Mouse (Mus musculus): ENCODE measurements around the gene Stxbp3. TPM values are rescaled to one million over a fixed set of nuclear protein-coding genes. Genes with fewer than 3 reads are reported as not detected.

Stxbp3 gene
- total and polyA plus RNA-seq, 3 experiments: 15.9 to 32.2 TPM; not detected in 1

GRCm38 (mm10) chr3:108798375-108798774, 42.0 kb downstream of the Stxbp3 start:
- Histone ChIP-seq H3K79me2 (ENCODE audit: control insufficient read depth, insufficient read depth, low read length, poor library complexity) (no peaks in the 10 kb centered on the region), H3K9me3 (replicated peaks; ENCODE audit: insufficient read depth, low read length) (no peaks in the 10 kb centered on the region), H3K27ac (ENCODE audit: control insufficient read depth, low read depth, low read length) (no peak overlapping the region), H3K36me3 (ENCODE audit: control insufficient read depth in 1 of 2, insufficient read depth in 2 of 2, low read length in 2 of 2) (peaks cover 0 to 13% of the 10 kb centered on the region in 2 experiments; a peak in 3 of 4 replicates), H3K4me1 (ENCODE audit: control insufficient read depth in 1 of 2, insufficient read depth in 2 of 2, low read length in 2 of 2) (no peaks in the 10 kb centered on the region), H3K27me3 (ENCODE audit: control insufficient read depth in 1 of 2, insufficient read depth in 2 of 2, low read length in 2 of 2) (no peaks in the 10 kb centered on the region), H3K9ac (ENCODE audit: control insufficient read depth, low read depth, low read length, poor library complexity, severe bottlenecking) (no peak overlapping the region), H3K4me3 (ENCODE audit: control insufficient read depth in 1 of 2, insufficient read depth in 1 of 2, low read depth in 2 of 2, low read length in 2 of 2) (no peak overlapping the region)
- peak; percentile 15 for DNase-seq (ENCODE audit: low read depth, low spot score)
- TF ChIP-seq BHLHE40 (IDR thresholded peaks at IDR 0.05; ENCODE audit: borderline replicate concordance, low read depth, low read length) (no peak), SMC3 (IDR thresholded peaks at IDR 0.05; ENCODE audit: low read depth, low read length) (peak; percentile 41), ZKSCAN1 (IDR thresholded peaks at IDR 0.05; ENCODE audit: low read depth, low read length) (no peak), ZC3H11A (IDR thresholded peaks at IDR 0.05; ENCODE audit: low read depth, low read length) (0 out of 2 replicates have a peak, but pooled peaks have one; percentile 9), NELFE (IDR thresholded peaks at IDR 0.05; ENCODE audit: low read depth, low read length) (no peak), RAD21 (IDR thresholded peaks at IDR 0.05; ENCODE audit: low read depth, low read length) (peak; percentile 27), MAX (IDR thresholded peaks at IDR 0.05; ENCODE audit: low read length) (no peak), TBP (IDR thresholded peaks at IDR 0.05; ENCODE audit: low read depth, low read length) (no peak), RCOR1 (IDR thresholded peaks at IDR 0.05; ENCODE audit: low read depth, low read length) (no peak), CTCF (IDR thresholded peaks at IDR 0.05 in 2 of 3, conservative IDR thresholded peaks at IDR 0.05 in 1 of 3; ENCODE audit: control insufficient read depth in 1 of 3, insufficient read depth in 1 of 3, low read depth in 2 of 3, low read length in 3 of 3, poor library complexity in 1 of 3, severe bottlenecking in 1 of 3) (peak in 2 of 3 experiments; percentile 11 to 47; a peak in 3 of 6 replicates), HCFC1 (IDR thresholded peaks at IDR 0.05; ENCODE audit: low read depth, low read length) (no peak), MXI1 (IDR thresholded peaks at IDR 0.05; ENCODE audit: low read depth, low read length) (no peak), MYC (IDR thresholded peaks at IDR 0.05; ENCODE audit: low read depth, low read length) (peak; percentile 41; the same call in 1 of the 2 replicates)

- TF ChIP-seq ZC3H11A (IDR thresholded peaks at IDR 0.05; ENCODE audit: low read depth, low read length) (no peak), ETS1 (IDR thresholded peaks at IDR 0.05; ENCODE audit: low read depth, low read length) (no peak), EP300 (IDR thresholded peaks at IDR 0.05; ENCODE audit: low read depth in 1 of 2, low read length in 2 of 2) (no peak), POLR2AphosphoS5 (IDR thresholded peaks at IDR 0.05; ENCODE audit: borderline replicate concordance, low read depth, low read length) (no peak), USF1 (IDR thresholded peaks at IDR 0.05; ENCODE audit: low read depth, low read length) (no peak), CHD1 (IDR thresholded peaks at IDR 0.05; ENCODE audit: low read depth, low read length) (no peak), MYB (IDR thresholded peaks at IDR 0.05; ENCODE audit: low read depth, low read length) (no peak), ZKSCAN1 (IDR thresholded peaks at IDR 0.05; ENCODE audit: low read depth, low read length) (no peak), MAX (IDR thresholded peaks at IDR 0.05; ENCODE audit: low read length) (no peak), HCFC1 (IDR thresholded peaks at IDR 0.05; ENCODE audit: low read depth, low read length) (no peak), USF2 (IDR thresholded peaks at IDR 0.05; ENCODE audit: borderline replicate concordance in 1 of 2, insufficient read depth in 1 of 2, low read depth in 1 of 2, low read length in 2 of 2) (no peak), CTCF (IDR thresholded peaks at IDR 0.05 in 2 of 3, conservative IDR thresholded peaks at IDR 0.05 in 1 of 3; ENCODE audit: control insufficient read depth in 1 of 3, insufficient read depth in 1 of 3, low read depth in 2 of 3, low read length in 3 of 3, poor library complexity in 1 of 3, severe bottlenecking in 1 of 3) (no peak), RCOR1 (IDR thresholded peaks at IDR 0.05; ENCODE audit: low read depth, low read length) (no peak)
- peak; percentile 9 for DNase-seq (ENCODE audit: low read depth, low spot score)
- Histone ChIP-seq H3K9ac (ENCODE audit: control insufficient read depth, low read depth, low read length, poor library complexity, severe bottlenecking) (no peak overlapping the region), H3K9me3 (replicated peaks; ENCODE audit: insufficient read depth, low read length) (no peaks in the 10 kb centered on the region), H3K4me3 (ENCODE audit: control insufficient read depth in 1 of 2, insufficient read depth in 1 of 2, low read depth in 2 of 2, low read length in 2 of 2) (no peak overlapping the region), H3K79me2 (ENCODE audit: control insufficient read depth, insufficient read depth, low read length, poor library complexity) (no peaks in the 10 kb centered on the region), H3K27ac (ENCODE audit: control insufficient read depth, low read depth, low read length) (no peak overlapping the region), H3K36me3 (ENCODE audit: control insufficient read depth in 1 of 2, insufficient read depth in 2 of 2, low read length in 2 of 2) (peaks cover 0 to 13% of the 10 kb centered on the region in 2 experiments; a peak in 3 of 4 replicates), H3K27me3 (ENCODE audit: control insufficient read depth in 1 of 2, insufficient read depth in 2 of 2, low read length in 2 of 2) (no peaks in the 10 kb centered on the region), H3K4me1 (ENCODE audit: control insufficient read depth in 1 of 2, insufficient read depth in 2 of 2, low read length in 2 of 2) (no peaks in the 10 kb centered on the region)
These were observed 42.6 kb downstream of the Stxbp3 start for GRCm38 (mm10) chr3:108797723-108798122.
